Mouse (Mus musculus) lung, postnatal 0 days (tissue): ENCODE measurements around the gene Ctrc.

Source experiments
- CTCF ChIP-seq: IDR thresholded peaks from 2 replicates; pipeline ENCODE4 v1.5.1; 2016; ENCODE audit warnings: antibody characterized with exemption, mild to moderate bottlenecking
- EP300 ChIP-seq: IDR thresholded peaks from 2 replicates; pipeline ENCODE4 v1.6.1; 2016; ENCODE audit warnings: antibody characterized with exemption, mild to moderate bottlenecking, control low read depth

- no peak for TF ChIP-seq CTCF
- no peak for TF ChIP-seq EP300
Measured at GRCm38 (mm10) chr4:141816776-141817655, 29.1 kb downstream of the Ctrc start.
